Mouse (Mus musculus) myocyte (in vitro differentiated cells): ENCODE data around the gene Gad1. TPM values are rescaled to one million over a fixed set of nuclear protein-coding genes. Genes with fewer than 3 reads are reported as not detected.

Experiments used
- H3K27me3 ChIP-seq: one replicate; pipeline ENCODE4 v1.6.1; 2011; ENCODE audit not compliant: control insufficient read depth, insufficient read depth, insufficient read length
- H3K36me3 ChIP-seq: one replicate; pipeline ENCODE4 v1.6.1; 2011; ENCODE audit not compliant: control insufficient read depth, insufficient read depth
- H3K4me2 ChIP-seq: one replicate; pipeline ENCODE4 v1.6.1; 2011; ENCODE audit warnings: low read depth, control low read depth
- H3K4me3 ChIP-seq: one replicate; pipeline ENCODE4 v1.5.1; 2011; ENCODE audit warnings: mild to moderate bottlenecking, control low read depth, moderate library complexity
- H3K79me2 ChIP-seq: one replicate; pipeline ENCODE4 v1.6.1; 2011; ENCODE audit not compliant: control insufficient read depth, insufficient read depth
- H3ac ChIP-seq: one replicate; pipeline ENCODE4 v1.6.1; 2011; ENCODE audit not compliant: control insufficient read depth, insufficient read length
- CEBPB ChIP-seq: IDR thresholded peaks from 2 replicates; pipeline ENCODE4 v1.6.1; 2011; ENCODE audit warnings: mild to moderate bottlenecking, moderate library complexity; ENCODE audit not compliant: poor library complexity, insufficient read depth, severe bottlenecking
- E2F4 ChIP-seq: IDR thresholded peaks from one replicate; pipeline ENCODE4 v1.6.1; 2011; ENCODE audit warnings: mild to moderate bottlenecking, control low read depth, moderate library complexity; ENCODE audit not compliant: insufficient read depth
- MAX ChIP-seq: IDR thresholded peaks from one replicate; pipeline ENCODE4 v1.6.1; 2011; ENCODE audit warnings: low read depth, mild to moderate bottlenecking, control low read depth
- MYOD1 ChIP-seq, 3 experiments: IDR thresholded peaks; one replicate each; pipeline ENCODE4 v1.6.1; 2011; ENCODE audit warnings: control low read depth in 2 of 3, low read depth in 2 of 3, mild to moderate bottlenecking in 2 of 3, moderate library complexity in 1 of 3; ENCODE audit not compliant: insufficient read length in 2 of 3, control insufficient read depth in 1 of 3
- MYOG ChIP-seq, 3 experiments: IDR thresholded peaks; one replicate each; pipeline ENCODE4 v1.6.1; 2011; ENCODE audit warnings: control low read depth in 2 of 3, low read depth in 2 of 3, mild to moderate bottlenecking in 2 of 3; ENCODE audit not compliant: insufficient read length in 2 of 3, control insufficient read depth in 1 of 3, insufficient read depth in 1 of 3
- POLR2A ChIP-seq: IDR thresholded peaks from one replicate; pipeline ENCODE4 v1.6.1; 2011; ENCODE audit warnings: low read depth, mild to moderate bottlenecking, control low read depth, moderate library complexity; ENCODE audit not compliant: insufficient read length
- POLR2AphosphoS2 ChIP-seq: IDR thresholded peaks from one replicate; pipeline ENCODE4 v1.6.1; 2011; ENCODE audit warnings: low read depth, control low read depth; ENCODE audit not compliant: insufficient read length
- REST ChIP-seq: IDR thresholded peaks from one replicate; pipeline ENCODE4 v1.6.1; 2011; ENCODE audit warnings: mild to moderate bottlenecking, control low read depth, moderate library complexity; ENCODE audit not compliant: insufficient read depth, insufficient read length
- SRF ChIP-seq: IDR thresholded peaks from one replicate; pipeline ENCODE4 v1.6.1; 2011; ENCODE audit warnings: low read depth; ENCODE audit not compliant: control insufficient read depth, insufficient read length
- TCF12 ChIP-seq: IDR thresholded peaks from one replicate; pipeline ENCODE4 v1.6.1; 2011; ENCODE audit warnings: mild to moderate bottlenecking, control low read depth; ENCODE audit not compliant: poor library complexity, insufficient read depth, severe bottlenecking
- TCF3 ChIP-seq: IDR thresholded peaks from one replicate; pipeline ENCODE4 v1.6.1; 2011; ENCODE audit warnings: low read depth, control low read depth; ENCODE audit not compliant: insufficient read length
- USF1 ChIP-seq: IDR thresholded peaks from one replicate; pipeline ENCODE4 v1.6.1; 2011; ENCODE audit warnings: low read depth, mild to moderate bottlenecking, control low read depth, moderate library complexity
- polyA plus RNA-seq: library from polyadenylated mRNA; unstranded; fragments of >200 nt; fragmentation: generic; extraction: Trizol; gene quantifications from one replicate; pipeline ENCODE4 v1.2.1, GENCODE M21; 2012; ENCODE audit warnings: missing spikeins

Gad1 gene
- polyA plus RNA-seq, 1 experiment: not detected

- Histone ChIP-seq H3K36me3 (no peaks in the 10 kb centered on the region), H3K4me2 (no peak overlapping the region), H3K27me3 (peaks cover 3% of the 10 kb centered on the region), H3K4me3 (no peak overlapping the region), H3K79me2 (no peaks in the 10 kb centered on the region), H3ac (no peak overlapping the region)
- TF ChIP-seq E2F4 (no peak), POLR2A (no peak), USF1 (no peak), CEBPB (no peak), POLR2AphosphoS2 (no peak), MYOD1 (IDR thresholded peaks at IDR 0.05; ENCODE audit: control insufficient read depth in 1 of 3, insufficient read length in 2 of 3, low read depth in 2 of 3) (no peak), MAX (no peak), TCF12 (no peak)
Measured at GRCm38 (mm10) chr2:70645266-70645780, 92.5 kb downstream of the Gad1 start.

GRCm38 (mm10) chr2:70647681-70648080 is 94.8 kb downstream of the Gad1 start:
- TF ChIP-seq MAX: no peak
- no peak for TF ChIP-seq TCF12
- TF ChIP-seq E2F4: no peak
- TF ChIP-seq POLR2A: no peak
- TF ChIP-seq TCF3: no peak
- no peak for TF ChIP-seq REST
- TF ChIP-seq POLR2AphosphoS2: no peak
- TF ChIP-seq USF1: no peak
- TF ChIP-seq SRF: no peak
- no peak for TF ChIP-seq MYOD1 (IDR thresholded peaks at IDR 0.05; ENCODE audit: control insufficient read depth in 1 of 3, insufficient read length in 2 of 3, low read depth in 2 of 3)
- TF ChIP-seq CEBPB: no peak
- no peak for TF ChIP-seq MYOG (IDR thresholded peaks at IDR 0.05; ENCODE audit: control insufficient read depth in 1 of 3, insufficient read depth in 1 of 3, insufficient read length in 2 of 3, low read depth in 2 of 3)
- H3K27me3 ChIP-seq: peaks cover 3% of the 10 kb centered on the region
- no peaks in the 10 kb centered on the region for H3K79me2 ChIP-seq
- no peaks in the 10 kb centered on the region for H3K36me3 ChIP-seq
- H3K4me2 ChIP-seq: no peak overlapping the region
- no peak overlapping the region for H3ac ChIP-seq
- no peak overlapping the region for H3K4me3 ChIP-seq

DNA sequence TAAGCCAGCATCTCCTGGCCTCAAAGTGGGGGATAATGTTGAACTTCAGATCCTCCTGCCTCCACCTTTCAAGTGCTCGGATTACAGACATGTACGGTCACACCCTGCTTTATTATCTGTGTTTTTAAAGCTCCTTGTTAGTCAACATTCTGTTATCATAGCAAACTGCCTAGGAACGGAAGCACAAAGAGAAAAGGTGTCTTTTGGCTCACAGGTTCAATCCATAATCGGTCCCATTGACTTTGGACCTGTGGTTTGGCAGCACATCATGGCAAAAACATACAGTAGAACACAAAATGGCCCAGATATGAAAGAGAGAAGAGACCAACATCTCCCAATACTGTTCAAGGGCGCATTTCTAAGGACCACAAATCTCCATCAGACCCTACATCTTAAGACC is 95.4 kb downstream of the Gad1 start:
- H3K4me2 ChIP-seq: no peak overlapping the region
- TF ChIP-seq CEBPB (no peak), POLR2AphosphoS2 (no peak), MYOD1 (IDR thresholded peaks at IDR 0.05; ENCODE audit: control insufficient read depth in 1 of 3, insufficient read length in 2 of 3, low read depth in 2 of 3) (no peak), TCF12 (no peak), TCF3 (no peak), MYOG (IDR thresholded peaks at IDR 0.05; ENCODE audit: control insufficient read depth in 1 of 3, insufficient read depth in 1 of 3, insufficient read length in 2 of 3, low read depth in 2 of 3) (no peak), MAX (no peak)
- H3ac ChIP-seq: no peak overlapping the region
- H3K27me3 ChIP-seq: peaks cover 9% of the 10 kb centered on the region
- no peaks in the 10 kb centered on the region for H3K36me3 ChIP-seq
- no peaks in the 10 kb centered on the region for H3K79me2 ChIP-seq
- no peak overlapping the region for H3K4me3 ChIP-seq

DNA sequence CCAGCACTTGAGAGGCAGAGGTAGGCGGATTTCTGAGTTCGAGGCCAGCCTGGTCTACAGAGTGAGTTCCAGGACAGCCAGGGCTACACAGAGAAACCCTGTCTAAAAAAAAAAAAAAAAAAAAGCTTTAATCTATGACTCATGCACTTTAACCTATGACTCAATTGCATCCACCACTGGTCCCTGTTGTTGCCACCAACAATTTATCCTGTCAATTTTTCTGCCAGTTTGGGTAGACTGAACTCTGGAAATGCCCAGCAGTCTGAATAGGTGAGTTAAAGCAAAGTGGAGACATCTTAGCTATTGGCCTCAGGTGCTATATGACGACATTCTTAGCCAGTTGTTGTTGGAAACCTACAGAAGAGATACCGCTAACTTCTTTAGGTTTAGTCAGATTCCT is 96.6 kb downstream of the Gad1 start:
- no peak overlapping the region for H3K4me2 ChIP-seq
- H3K4me3 ChIP-seq: no peak overlapping the region
- peaks cover 9% of the 10 kb centered on the region for H3K27me3 ChIP-seq
- no peak for TF ChIP-seq MAX
- no peak for TF ChIP-seq CEBPB
- TF ChIP-seq E2F4: no peak
- no peak for TF ChIP-seq TCF3
- TF ChIP-seq MYOG (IDR thresholded peaks at IDR 0.05; ENCODE audit: control insufficient read depth in 1 of 3, insufficient read depth in 1 of 3, insufficient read length in 2 of 3, low read depth in 2 of 3): no peak
- no peak for TF ChIP-seq MYOD1 (IDR thresholded peaks at IDR 0.05; ENCODE audit: control insufficient read depth in 1 of 3, insufficient read length in 2 of 3, low read depth in 2 of 3)
- no peak for TF ChIP-seq POLR2AphosphoS2
- TF ChIP-seq REST: no peak
- no peak for TF ChIP-seq POLR2A
- TF ChIP-seq USF1: no peak
- no peak for TF ChIP-seq SRF
- no peak for TF ChIP-seq TCF12
- H3K79me2 ChIP-seq: no peaks in the 10 kb centered on the region
- no peak overlapping the region for H3ac ChIP-seq
- H3K36me3 ChIP-seq: no peaks in the 10 kb centered on the region

Other genes starting within 250 kb of the Gad1 start
- not detected for gene Sp5, start 78.1 kb upstream of the Gad1 start, polyA plus RNA-seq
- 0.13 TPM for gene Erich2, start 44.3 kb upstream of the Gad1 start, polyA plus RNA-seq
- 113 TPM for gene Gorasp2, start 108.5 kb downstream of the Gad1 start, polyA plus RNA-seq
- gene Gm26558, start 109.0 kb downstream of the Gad1 start, polyA plus RNA-seq: 3.3 TPM